10 mouse cellular contexts compared by ENCODE assay signal in the genomic region with DNA sequence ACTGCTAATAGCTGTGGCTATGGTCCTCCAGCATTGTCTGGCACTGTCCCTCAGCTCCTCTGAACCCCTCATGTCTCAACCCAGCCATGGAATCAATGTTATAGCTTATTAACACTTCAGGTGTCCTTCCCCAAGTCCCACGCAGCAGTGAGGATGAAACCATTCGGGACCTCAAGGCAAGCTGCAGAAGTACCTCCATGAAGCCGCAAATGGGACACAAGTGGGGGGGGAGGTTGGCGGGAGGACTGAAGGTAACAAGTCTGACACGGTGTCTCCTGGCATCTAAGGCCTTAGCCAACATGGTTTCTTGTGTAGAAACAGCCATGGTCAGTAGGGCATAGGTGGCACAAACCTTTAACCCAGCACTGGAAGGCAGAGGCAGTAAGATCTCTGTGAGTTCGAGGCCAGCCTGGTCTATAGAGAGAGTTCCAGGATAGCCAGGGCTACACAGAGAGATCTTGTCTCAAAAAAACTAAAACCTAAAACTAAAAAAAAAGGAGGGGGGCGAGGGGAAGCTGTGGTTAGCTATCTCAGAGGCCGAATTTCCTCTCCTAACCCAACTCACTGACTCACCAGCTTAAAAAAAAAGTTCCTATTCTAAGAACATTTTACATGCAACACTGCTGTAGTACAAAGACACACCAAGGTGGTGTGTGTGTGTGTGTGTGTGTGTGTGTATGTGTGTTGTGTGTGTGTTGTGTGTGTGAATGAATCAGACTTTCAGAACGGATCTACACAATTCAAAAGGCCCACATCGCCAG.
DNase-seq lines count a peak whose midpoint lies in the region; ATAC-seq lines count a peak whose summit lies in the region.
"Had no signal": no experiment of that assay in that cellular context is flagged by ENCODE, and none has a peak within 500 bp of the region (broad histone marks: within the 10 kb centered on the region; RNA-seq: fewer than 3 reads in every experiment).

No protein-coding gene starts in this region.

- peak; percentile 15 to 26 for DNase-seq in spleen, postnatal 10 days (ENCODE audit: low spot score in 2 of 2)
- no peak for DNase-seq in spleen, postnatal 4 days (ENCODE audit: low spot score in 2 of 2)
- DNase-seq in thymus, postnatal 36 days = peak; percentile 21 to 22
- DNase-seq in embryo, embryonic 11 days = no peak
- no peak for DNase-seq in layer of hippocampus, adult 18-20 months (ENCODE audit: low spot score in 2 of 2)
- DNase-seq in gastrocnemius, adult 18-20 months (ENCODE audit: low spot score) = no peak

- no peak overlapping the region; the same call in 1 of the 2 replicates for H3K9ac ChIP-seq in liver, embryonic 16.5 days (ENCODE audit: low read depth, low read length)

- 26% methylated on average over 10 of the region's 10 CpGs for WGBS in liver, embryonic 16.5 days (ENCODE audit: insufficient replicate concordance)

- no peaks in the 10 kb centered on the region for H3K9me3 ChIP-seq in liver, embryonic 16.5 days (replicated peaks; ENCODE audit: control insufficient read depth, low read length)
- H3K9me3 ChIP-seq: limb, embryonic 10.5 days had no signal

- no peak overlapping the region; the same call in 1 of the 2 replicates for H3K4me3 ChIP-seq in liver, embryonic 16.5 days (ENCODE audit: low read depth, low read length)
- H3K4me3 ChIP-seq: limb, embryonic 10.5 days had no signal

- peak overlapping the region; percentile 54; the same call in 1 of the 2 replicates for H3K4me2 ChIP-seq in liver, embryonic 16.5 days (ENCODE audit: low read depth, low read length)

- ATAC-seq in activated CD4-positive, CD25-positive, alpha-beta regulatory T cell, adult 4 months = peak; percentile 45
- ATAC-seq in liver, embryonic 16.5 days (ENCODE audit: low read depth) = no peak

- H3K27ac ChIP-seq in liver, embryonic 16.5 days (ENCODE audit: low read length) = peak overlapping the region; percentile 48; the same call in 1 of the 2 replicates
- H3K27ac ChIP-seq: kidney, postnatal 0 days; limb, embryonic 10.5 days had no signal

- H3K36me3 ChIP-seq in liver, embryonic 16.5 days (ENCODE audit: control insufficient read depth, insufficient read depth) = no peaks in the 10 kb centered on the region

- no peaks in the 10 kb centered on the region for H3K27me3 ChIP-seq in liver, embryonic 16.5 days (ENCODE audit: control insufficient read depth, insufficient read depth, low read depth, low read length)

- peaks cover 10% of the 10 kb centered on the region; the same call in 1 of the 2 replicates for H3K4me1 ChIP-seq in liver, embryonic 16.5 days (ENCODE audit: control insufficient read depth, low read depth, low read length)

Comparison
In these comparisons a context has a peak if more than half of its experiments do, and no peak if none do; other contexts are left out.
1. DNase-seq: peak in spleen, postnatal 10 days (2 of 2) and thymus, postnatal 36 days (2 of 2); none in spleen, postnatal 4 days (0 of 2), embryo, embryonic 11 days (single experiment), layer of hippocampus, adult 18-20 months (0 of 2) and gastrocnemius, adult 18-20 months (single experiment).